ENCODE assay signal across 29 mouse cellular contexts in genomic region chr4:117611814-117612213, GRCm38 (mm10).
A peak's percentile ranks its signal among the peaks of the same experiment; 100 is the strongest.
DNase-seq lines count a peak whose midpoint lies in the region; ATAC-seq and TF ChIP-seq lines count a peak whose summit lies in the region.
"Had no signal": no experiment of that assay in that cellular context is flagged by ENCODE, and none has a peak within 500 bp of the region (broad histone marks: within the 10 kb centered on the region; RNA-seq: fewer than 3 reads in every experiment).

No protein-coding gene starts in this region.

- no peaks in the 10 kb centered on the region for H3K9me3 ChIP-seq in heart, embryonic 10.5 days
- H3K9me3 ChIP-seq in midbrain, embryonic 11.5 days (ENCODE audit: control insufficient read depth, low read length), result no peaks in the 10 kb centered on the region
- H3K9me3 ChIP-seq in midbrain, embryonic 10.5 days (replicated peaks), result no peaks in the 10 kb centered on the region
- H3K9me3 ChIP-seq in liver, embryonic 15.5 days (replicated peaks), result no peaks in the 10 kb centered on the region
- no peaks in the 10 kb centered on the region for H3K9me3 ChIP-seq in forebrain, embryonic 12.5 days
- H3K9me3 ChIP-seq in neural tube, embryonic 15.5 days (replicated peaks), result no peaks in the 10 kb centered on the region
- H3K9me3 ChIP-seq: embryonic facial prominence, embryonic 12.5 days; forebrain, embryonic 10.5 days; heart, embryonic 15.5 days had no signal

- H3K27ac ChIP-seq in heart, embryonic 10.5 days, result peak overlapping the region; percentile 59; the same call in 1 of the 2 replicates
- H3K27ac ChIP-seq in heart, adult 2 months, result no peak overlapping the region
- H3K27ac ChIP-seq in midbrain, embryonic 11.5 days (ENCODE audit: low read depth, low read length), result no peak overlapping the region
- no peak overlapping the region for H3K27ac ChIP-seq in midbrain, embryonic 10.5 days (replicated peaks)
- peak overlapping the region; percentile 53 for H3K27ac ChIP-seq in liver, embryonic 15.5 days (replicated peaks)
- H3K27ac ChIP-seq in forebrain, embryonic 12.5 days, result no peak overlapping the region
- no peak overlapping the region for H3K27ac ChIP-seq in neural tube, embryonic 15.5 days (replicated peaks)
- H3K27ac ChIP-seq: embryonic facial prominence, embryonic 12.5 days; forebrain, embryonic 10.5 days; gastrocnemius, adult 2 months; heart, embryonic 15.5 days had no signal

- H3K36me3 ChIP-seq in heart, embryonic 10.5 days, result peaks cover 53% of the 10 kb centered on the region
- no peaks in the 10 kb centered on the region for H3K36me3 ChIP-seq in heart, adult 2 months (ENCODE audit: control insufficient read depth, insufficient read depth, low read length)
- no peaks in the 10 kb centered on the region; the same call in 1 of the 2 replicates for H3K36me3 ChIP-seq in midbrain, embryonic 11.5 days (ENCODE audit: control insufficient read depth, insufficient read depth, low read length)
- H3K36me3 ChIP-seq in midbrain, embryonic 10.5 days, result peaks cover 81% of the 10 kb centered on the region
- H3K36me3 ChIP-seq in liver, embryonic 15.5 days (replicated peaks), result peaks cover 8% of the 10 kb centered on the region; the same call in 1 of the 2 replicates
- H3K36me3 ChIP-seq in forebrain, embryonic 12.5 days (replicated peaks), result peaks cover 74% of the 10 kb centered on the region
- H3K36me3 ChIP-seq in neural tube, embryonic 15.5 days, result peaks cover 34% of the 10 kb centered on the region

- no peak for TF ChIP-seq POLR2A in heart, adult 2 months (IDR thresholded peaks at IDR 0.05; ENCODE audit: insufficient read depth, low read depth, low read length)

- H3K9ac ChIP-seq in heart, adult 2 months (ENCODE audit: low read depth, low read length), result no peak overlapping the region
- H3K9ac ChIP-seq in midbrain, embryonic 11.5 days (ENCODE audit: low read length), result no peak overlapping the region
- H3K9ac ChIP-seq in liver, embryonic 15.5 days, result no peak overlapping the region
- no peak overlapping the region for H3K9ac ChIP-seq in forebrain, embryonic 12.5 days
- no peak overlapping the region for H3K9ac ChIP-seq in neural tube, embryonic 15.5 days (replicated peaks)
- H3K9ac ChIP-seq: embryonic facial prominence, embryonic 12.5 days; heart, embryonic 15.5 days had no signal

- ATAC-seq in midbrain, embryonic 11.5 days (ENCODE audit: low FRiP score), result no peak
- peak; percentile 51; the same call in 1 of the 2 replicates for ATAC-seq in liver, embryonic 15.5 days (ENCODE audit: insufficient read depth)
- no peak for ATAC-seq in forebrain, embryonic 12.5 days (ENCODE audit: low FRiP score)
- no peak for ATAC-seq in neural tube, embryonic 15.5 days (ENCODE audit: low FRiP score)
- ATAC-seq: forebrain, embryonic 16.5 days; intestine, embryonic 16.5 days; Patski had no signal

- no peak overlapping the region; the same call in 1 of the 2 replicates for H3K4me3 ChIP-seq in heart, embryonic 10.5 days
- no peak overlapping the region for H3K4me3 ChIP-seq in heart, adult 2 months
- H3K4me3 ChIP-seq in midbrain, embryonic 11.5 days (ENCODE audit: low read depth, low read length), result no peak overlapping the region
- no peak overlapping the region for H3K4me3 ChIP-seq in midbrain, embryonic 10.5 days
- no peak overlapping the region for H3K4me3 ChIP-seq in liver, embryonic 15.5 days (replicated peaks)
- H3K4me3 ChIP-seq in forebrain, embryonic 12.5 days (replicated peaks), result no peak overlapping the region
- H3K4me3 ChIP-seq in neural tube, embryonic 15.5 days (replicated peaks), result no peak overlapping the region
- H3K4me3 ChIP-seq: embryonic facial prominence, embryonic 12.5 days; forebrain, embryonic 10.5 days; gastrocnemius, adult 2 months; heart, embryonic 15.5 days had no signal

- no peak for TF ChIP-seq EP300 in heart, adult 2 months (IDR thresholded peaks at IDR 0.05; ENCODE audit: insufficient read depth, low read depth, low read length)

- TF ChIP-seq CTCF in heart, adult 2 months (IDR thresholded peaks at IDR 0.05), result no peak

- no peaks in the 10 kb centered on the region for H3K79me2 ChIP-seq in heart, adult 2 months (replicated peaks; ENCODE audit: control insufficient read depth, insufficient read depth, low read length)

- no peak overlapping the region for H3K4me2 ChIP-seq in midbrain, embryonic 11.5 days
- H3K4me2 ChIP-seq in liver, embryonic 15.5 days, result peak overlapping the region; percentile 8; the same call in 1 of the 2 replicates
- H3K4me2 ChIP-seq in forebrain, embryonic 12.5 days, result no peak overlapping the region
- H3K4me2 ChIP-seq in neural tube, embryonic 15.5 days, result no peak overlapping the region
- H3K4me2 ChIP-seq: embryonic facial prominence, embryonic 12.5 days; heart, embryonic 15.5 days had no signal

- no peaks in the 10 kb centered on the region for H3K27me3 ChIP-seq in heart, embryonic 10.5 days (ENCODE audit: insufficient read depth, poor library complexity, severe bottlenecking)
- no peaks in the 10 kb centered on the region for H3K27me3 ChIP-seq in heart, adult 2 months (ENCODE audit: control insufficient read depth, insufficient read depth, low read length)
- no peaks in the 10 kb centered on the region for H3K27me3 ChIP-seq in midbrain, embryonic 11.5 days (ENCODE audit: control insufficient read depth, insufficient read depth, low read length)
- H3K27me3 ChIP-seq in midbrain, embryonic 10.5 days (ENCODE audit: low read depth, poor library complexity, severe bottlenecking), result no peaks in the 10 kb centered on the region
- H3K27me3 ChIP-seq in liver, embryonic 15.5 days, result no peaks in the 10 kb centered on the region
- H3K27me3 ChIP-seq in forebrain, embryonic 12.5 days, result no peaks in the 10 kb centered on the region
- no peaks in the 10 kb centered on the region for H3K27me3 ChIP-seq in neural tube, embryonic 15.5 days (replicated peaks)
- H3K27me3 ChIP-seq: CH12.LX; embryonic facial prominence, embryonic 12.5 days; heart, embryonic 15.5 days; Patski had no signal

- no peak for DNase-seq in heart, embryonic 10.5 days (ENCODE audit: low spot score)
- DNase-seq in heart, adult 2 months, result no peak
- peak; percentile 35 for DNase-seq in midbrain, embryonic 11.5 days (ENCODE audit: low spot score, missing footprints)
- DNase-seq in midbrain, embryonic 10.5 days (ENCODE audit: low spot score), result no peak
- no peak for DNase-seq in embryo, embryonic 11 days
- DNase-seq: adrenal gland, postnatal 14 days; cerebellum, adult 11 months; cerebellum, adult 9-10 months; cerebellum, postnatal 36 days; gastrocnemius, postnatal 36 days; kidney, adult 8-10 months; kidney, postnatal 36 days; layer of hippocampus, postnatal 36 days; lung, adult 2 months; lung, postnatal 14 days; midbrain, embryonic 14.5 days; retina, postnatal 1 day; right cerebral cortex, postnatal 14 days had no signal

- WGBS in heart, embryonic 10.5 days, result 27% methylated on average over 2 of the region's 2 CpGs
- 44% methylated on average over 2 of the region's 2 CpGs for WGBS in heart, adult 2 months
- 88% methylated on average over 2 of the region's 2 CpGs for WGBS in midbrain, embryonic 11.5 days
- WGBS in midbrain, embryonic 10.5 days, result 93% methylated on average over 2 of the region's 2 CpGs
- 10% methylated on average over 2 of the region's 2 CpGs for WGBS in liver, embryonic 15.5 days (ENCODE audit: insufficient replicate concordance)
- 77% methylated on average over 2 of the region's 2 CpGs for WGBS in forebrain, embryonic 12.5 days
- WGBS in neural tube, embryonic 15.5 days, result 32% methylated on average over 2 of the region's 2 CpGs

- H3K4me1 ChIP-seq in heart, embryonic 10.5 days, result peaks cover 47% of the 10 kb centered on the region
- H3K4me1 ChIP-seq in heart, adult 2 months (ENCODE audit: control insufficient read depth, insufficient read depth, low read length), result no peaks in the 10 kb centered on the region; the same call in 1 of the 2 replicates
- no peaks in the 10 kb centered on the region for H3K4me1 ChIP-seq in midbrain, embryonic 11.5 days (ENCODE audit: control insufficient read depth, insufficient read depth, low read length)
- peaks cover 16% of the 10 kb centered on the region for H3K4me1 ChIP-seq in midbrain, embryonic 10.5 days
- H3K4me1 ChIP-seq in liver, embryonic 15.5 days (replicated peaks), result peaks cover 43% of the 10 kb centered on the region
- peaks cover 3% of the 10 kb centered on the region; the same call in 1 of the 2 replicates for H3K4me1 ChIP-seq in forebrain, embryonic 12.5 days
- peaks cover 14% of the 10 kb centered on the region for H3K4me1 ChIP-seq in neural tube, embryonic 15.5 days

- intact Hi-C loops in heart, adult 2 months (cut with DNase I), result no loop called here

Comparison
In these comparisons a context has a peak if more than half of its experiments do, and no peak if none do; other contexts are left out.
1. H3K27ac ChIP-seq: peak in heart, embryonic 10.5 days (single experiment) and liver, embryonic 15.5 days (single experiment); none in heart, adult 2 months (single experiment), midbrain, embryonic 11.5 days (single experiment), midbrain, embryonic 10.5 days (single experiment), forebrain, embryonic 12.5 days (single experiment) and neural tube, embryonic 15.5 days (single experiment).